Mouse (Mus musculus) stomach, embryonic 15.5 days (tissue): ENCODE measurements around the gene Cnpy2. TPM values are rescaled to one million over a fixed set of nuclear protein-coding genes. Genes with fewer than 3 reads are reported as not detected.
"Not testable (repeated sequence)": the region's sequence is repeated elsewhere in the genome, so short reads cannot be mapped to it uniquely, and the experiment has no call there.

Experiments used
- ATAC-seq: fragments of 200-750 bp; cut with Nextera tagmentation; 2 replicates; pipeline ENCODE4 v1.8.0; 2017; ENCODE audit warnings: low read depth, moderate number of reproducible peaks, moderate TSS enrichment; ENCODE audit not compliant: insufficient read depth, low FRiP score
- H3K27ac ChIP-seq: fragments of 300-500 bp; sonication (generic); 2 replicates; pipeline ENCODE4 v1.5.1; 2015; ENCODE audit warnings: mild to moderate bottlenecking, inconsistent platforms
- H3K27me3 ChIP-seq: fragments of 300-500 bp; sonication (generic); replicated peaks from 2 replicates; pipeline ENCODE4 v1.6.1; 2015; ENCODE audit warnings: inconsistent platforms
- H3K36me3 ChIP-seq: fragments of 300-500 bp; sonication (generic); 2 replicates; pipeline ENCODE4 v1.6.1; 2015; ENCODE audit warnings: inconsistent platforms
- H3K4me1 ChIP-seq: fragments of 300-500 bp; sonication (generic); 2 replicates; pipeline ENCODE4 v1.6.1; 2015; ENCODE audit warnings: inconsistent platforms
- H3K4me2 ChIP-seq: fragments of 300-500 bp; sonication (generic); 2 replicates; pipeline ENCODE4 v1.6.1; 2015; ENCODE audit warnings: mild to moderate bottlenecking, inconsistent platforms
- H3K4me3 ChIP-seq: fragments of 300-500 bp; sonication (generic); replicated peaks from 2 replicates; pipeline ENCODE4 v1.5.1; 2015; ENCODE audit warnings: inconsistent platforms
- H3K9ac ChIP-seq: fragments of 300-500 bp; sonication (generic); 2 replicates; pipeline ENCODE4 v1.6.1; 2015; ENCODE audit warnings: inconsistent platforms
- H3K9me3 ChIP-seq: fragments of 300-500 bp; sonication (generic); 2 replicates; pipeline ENCODE4 v1.6.1; 2016; ENCODE audit warnings: inconsistent platforms
- WGBS: fragments of 180-500 bp; shearing (Covaris S2); methylation state at CpG from one replicate; pipeline ENCODE4 v1.1.7; 2015; 5-methylcytosine and 5-hydroxymethylcytosine counted together
- polyA plus RNA-seq: library from polyadenylated mRNA; unstranded; fragments of >200 nt; fragmentation: Nextera tagmentation; extraction: Ambion mirVana; gene quantifications from 2 replicates; pipeline ENCODE4 v1.2.1, GENCODE M21; 2015

Gene Cnpy2
- polyA plus RNA-seq: 331 and 344 TPM in 2 replicates

DNA sequence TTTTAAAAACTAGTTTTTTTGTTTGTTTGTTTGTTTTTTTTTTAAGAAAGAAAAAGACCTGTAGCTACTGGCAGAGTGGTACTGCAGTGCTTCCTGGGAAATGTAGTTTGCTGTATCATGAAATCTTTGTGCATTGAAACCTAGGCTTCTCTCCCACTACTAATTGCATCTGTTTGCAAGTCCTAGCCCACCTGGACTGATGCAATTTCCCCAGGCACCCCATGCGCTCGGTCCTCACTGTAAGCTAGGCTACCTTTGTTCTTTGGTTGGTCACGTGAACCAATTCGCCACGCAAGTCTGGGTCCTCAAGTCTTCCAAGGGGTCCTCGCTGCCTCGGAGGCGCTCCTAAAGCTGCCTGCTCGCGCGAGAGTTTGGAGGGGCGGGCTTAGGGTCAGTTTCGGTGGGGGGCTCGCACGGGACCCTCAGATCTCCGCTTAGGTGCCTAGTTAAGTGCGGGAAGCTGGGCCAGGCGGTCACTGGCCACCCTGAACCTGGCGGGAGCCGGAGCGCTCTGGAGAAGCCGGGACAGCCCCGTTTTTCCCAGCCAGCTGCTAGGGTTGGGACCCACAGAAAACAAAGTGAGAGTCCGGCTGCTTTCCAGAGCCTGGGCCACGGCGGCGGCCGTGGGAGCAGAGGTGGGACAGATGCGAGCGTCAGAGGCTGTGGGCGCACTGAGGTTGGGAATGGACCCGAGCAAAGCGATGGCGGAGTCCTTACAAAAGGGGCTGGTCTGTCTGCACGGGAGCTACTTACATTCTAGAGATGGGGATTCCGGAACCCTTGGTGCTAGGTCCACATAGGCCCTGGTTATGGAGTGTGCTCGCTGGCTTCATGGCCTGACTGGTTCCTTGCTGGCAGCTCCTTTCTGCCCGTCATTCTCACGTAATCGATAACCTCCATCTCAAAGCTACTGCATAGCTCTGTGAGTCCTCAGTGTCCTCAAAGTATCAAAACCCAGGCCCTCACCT, at the start of gene Cnpy2:
Gene Cnpy2, plus strand, starts transcription at position 319 of the 968 bp plus-strand sequence.
- Histone ChIP-seq H3K4me2 (peak within 1 kb of the TSS; percentile 81), H3K4me1 (peaks cover 9% of the 10 kb centered on the region), H3K9ac (peak within 1 kb of the TSS; percentile 77), H3K4me3 (peak within 1 kb of the TSS; percentile 74), H3K9me3 (no peaks in the 10 kb centered on the region), H3K27me3 (no peaks in the 10 kb centered on the region), H3K27ac (peak within 1 kb of the TSS; percentile 93), H3K36me3 (peaks cover 34% of the 10 kb centered on the region)
- WGBS: under 1% methylated on average over 40 of the region's 40 CpGs
- ATAC-seq: peak; percentile 86

DNA sequence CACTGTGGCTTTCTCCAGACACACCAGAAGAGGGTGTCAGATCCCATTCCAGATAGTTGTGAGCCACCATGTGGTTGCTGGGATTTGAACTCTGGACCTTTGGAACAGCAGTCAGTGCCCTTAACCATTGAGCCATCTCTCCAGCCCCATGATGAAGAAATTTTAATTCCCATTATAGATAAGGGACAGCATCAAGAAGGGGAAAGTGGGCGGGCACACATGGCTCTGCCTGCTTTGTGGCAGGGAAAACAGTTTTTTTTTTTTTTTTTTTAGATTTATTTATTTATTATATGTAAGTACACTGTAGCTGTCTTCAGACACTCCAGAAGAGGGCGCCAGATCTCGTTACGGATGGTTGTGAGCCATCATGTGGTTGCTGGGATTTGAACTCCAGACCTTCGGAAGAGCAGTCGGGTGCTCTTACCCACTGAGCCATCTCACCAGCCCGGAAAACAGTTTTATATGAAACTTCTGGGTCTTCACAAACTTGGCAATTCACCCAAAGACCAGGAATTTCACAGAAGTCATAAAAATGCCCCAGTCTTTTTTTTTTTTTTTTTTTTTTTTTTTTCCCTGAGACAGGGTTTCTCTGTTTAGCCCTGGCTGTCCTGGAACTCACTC, 49.3 kb upstream of the Cnpy2 start:
- 89% methylated on average over 6 of the region's 7 CpGs for WGBS

DNA sequence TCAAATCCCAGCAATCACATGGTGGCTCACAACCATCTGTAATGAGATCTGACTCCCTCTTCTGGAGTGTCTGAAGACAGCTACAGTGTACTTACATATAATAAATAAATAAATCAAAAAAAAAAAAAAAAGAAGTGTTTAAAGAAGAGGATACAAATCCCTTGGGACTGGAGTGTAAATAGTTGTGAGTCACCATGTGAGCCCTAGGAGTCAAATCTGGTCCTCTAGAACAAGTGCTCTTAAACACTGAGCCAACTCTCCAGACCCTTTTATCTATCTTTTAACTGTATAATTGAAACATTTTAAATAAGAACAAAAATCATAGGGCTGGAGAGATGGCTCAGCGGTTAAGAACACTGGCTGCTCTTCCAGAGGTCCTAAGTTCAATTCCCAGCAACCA, 46.9 kb upstream of the Cnpy2 start:
- peaks cover 15% of the 10 kb centered on the region; the same call in 1 of the 2 replicates for H3K36me3 ChIP-seq
- 94% methylated on average over 1 of the region's 1 CpGs for WGBS
- not testable (repeated sequence) for H3K9me3 ChIP-seq, H3K9ac ChIP-seq, ATAC-seq, H3K27ac ChIP-seq, H3K4me3 ChIP-seq, H3K4me2 ChIP-seq, H3K27me3 ChIP-seq, H3K4me1 ChIP-seq

More for the DNA sequence above, 49.3 kb upstream of the Cnpy2 start:
- H3K9me3 ChIP-seq, H3K9ac ChIP-seq, H3K27me3 ChIP-seq, H3K4me1 ChIP-seq, H3K36me3 ChIP-seq, H3K4me2 ChIP-seq, H3K4me3 ChIP-seq, ATAC-seq, H3K27ac ChIP-seq: not testable (repeated sequence)

DNA sequence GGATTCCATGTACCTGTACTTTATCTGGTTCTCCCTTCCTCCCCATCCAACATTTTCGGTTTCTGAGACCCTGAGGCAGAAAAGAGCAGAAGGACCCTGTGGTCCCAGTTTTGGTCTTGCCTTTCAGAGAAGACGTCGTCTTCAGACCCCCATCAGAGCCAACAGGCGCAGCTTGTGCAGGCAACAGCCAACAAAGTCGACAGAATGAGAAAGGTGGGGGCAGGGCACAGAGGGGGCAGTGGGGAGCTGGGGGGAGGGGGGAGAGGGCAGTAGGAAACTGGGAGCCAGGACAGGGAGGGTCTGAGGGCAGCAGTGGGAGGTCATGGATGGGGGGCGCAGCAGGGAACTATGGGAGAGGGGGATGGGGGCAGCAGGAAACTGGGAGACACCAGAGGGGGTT, 44.1 kb upstream of the Cnpy2 start:
- Histone ChIP-seq H3K4me1 (no peaks in the 10 kb centered on the region), H3K9ac (no peak overlapping the region), H3K4me2 (no peak overlapping the region), H3K4me3 (no peak overlapping the region), H3K36me3 (peaks cover 17% of the 10 kb centered on the region), H3K27ac (no peak overlapping the region), H3K9me3 (no peaks in the 10 kb centered on the region), H3K27me3 (no peaks in the 10 kb centered on the region)
- WGBS: 58% methylated on average over 6 of the region's 6 CpGs
- 0 out of 2 replicates have a peak, but pooled peaks have one; percentile 10 for ATAC-seq

- peaks cover 33% of the 10 kb centered on the region for H3K36me3 ChIP-seq
- ATAC-seq: no peak
Observed at GRCm38 (mm10) chr10:128280943-128281342, 41.3 kb upstream of the Cnpy2 start.

DNA sequence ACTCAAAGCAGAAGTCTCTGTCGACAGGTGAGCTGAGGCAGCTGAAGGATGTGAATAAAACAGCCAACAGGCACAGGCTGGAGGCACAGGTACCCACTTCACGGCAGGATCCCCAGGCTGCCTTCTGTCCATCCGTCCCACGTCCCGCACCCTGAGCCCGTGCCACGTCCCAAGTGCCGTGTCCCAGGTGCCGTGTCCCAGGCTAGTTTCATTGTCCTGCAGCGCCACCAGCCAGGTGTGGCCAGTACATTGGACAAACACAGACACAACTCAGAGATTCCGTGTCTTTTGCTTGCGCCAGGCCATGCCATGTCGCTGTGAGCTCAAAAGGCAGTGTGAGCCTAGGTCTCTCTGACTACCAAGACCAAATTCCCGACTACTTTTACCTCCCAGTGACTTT, 40.6 kb upstream of the Cnpy2 start:
- Histone ChIP-seq H3K36me3 (peaks cover 32% of the 10 kb centered on the region), H3K4me2 (no peak overlapping the region), H3K9me3 (no peaks in the 10 kb centered on the region), H3K27me3 (no peaks in the 10 kb centered on the region), H3K9ac (no peak overlapping the region), H3K4me3 (no peak overlapping the region), H3K4me1 (no peaks in the 10 kb centered on the region), H3K27ac (no peak overlapping the region)
- 90% methylated on average over 14 of the region's 14 CpGs for WGBS
- ATAC-seq: no peak

More at GRCm38 (mm10) chr10:128280943-128281342, 41.3 kb upstream of the Cnpy2 start:
- Histone ChIP-seq H3K27me3 (no peaks in the 10 kb centered on the region), H3K9me3 (no peaks in the 10 kb centered on the region), H3K4me2 (no peak overlapping the region), H3K4me3 (no peak overlapping the region), H3K27ac (no peak overlapping the region), H3K9ac (no peak overlapping the region), H3K4me1 (no peaks in the 10 kb centered on the region)
- WGBS: 78% methylated on average over 6 of the region's 6 CpGs

- no peak for ATAC-seq
Observed at GRCm38 (mm10) chr10:128282886-128283450, 39.3 kb upstream of the Cnpy2 start.

GRCm38 (mm10) chr10:128283604-128284579, 38.4 kb upstream of the Cnpy2 start:
- Histone ChIP-seq H3K9me3 (no peaks in the 10 kb centered on the region), H3K4me2 (no peak overlapping the region), H3K27me3 (no peaks in the 10 kb centered on the region), H3K9ac (no peak overlapping the region), H3K27ac (no peak overlapping the region), H3K36me3 (peaks cover 23% of the 10 kb centered on the region), H3K4me1 (no peaks in the 10 kb centered on the region), H3K4me3 (no peak overlapping the region)
- no peak for ATAC-seq
- WGBS: 63% methylated on average over 31 of the region's 31 CpGs

More at GRCm38 (mm10) chr10:128282886-128283450, 39.3 kb upstream of the Cnpy2 start:
- Histone ChIP-seq H3K9me3 (no peaks in the 10 kb centered on the region), H3K9ac (no peak overlapping the region), H3K27ac (no peak overlapping the region), H3K27me3 (no peaks in the 10 kb centered on the region), H3K4me2 (no peak overlapping the region), H3K4me3 (no peak overlapping the region), H3K36me3 (peaks cover 28% of the 10 kb centered on the region), H3K4me1 (no peaks in the 10 kb centered on the region)
- 86% methylated on average over 20 of the region's 20 CpGs for WGBS

DNA sequence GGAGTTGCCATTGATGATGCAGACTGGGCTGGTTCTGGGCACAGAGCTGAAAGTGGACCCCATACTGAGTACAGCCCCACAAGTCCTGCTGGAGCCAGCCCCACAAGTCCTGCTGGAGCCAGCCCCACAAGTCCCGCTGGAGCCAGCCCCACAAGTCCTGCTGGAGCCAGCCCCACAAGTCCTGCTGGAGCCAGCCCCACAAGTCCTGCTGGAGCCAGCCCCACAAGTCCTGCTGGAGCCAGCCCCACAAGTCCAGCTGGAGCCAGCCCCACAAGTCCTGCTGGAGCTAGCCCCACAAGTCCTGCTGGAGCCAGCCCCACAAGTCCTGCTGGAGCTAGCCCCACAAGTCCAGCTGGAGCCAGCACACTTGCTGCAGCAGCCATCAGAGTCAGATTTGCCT, 31.7 kb upstream of the Cnpy2 start:
- ATAC-seq, H3K27me3 ChIP-seq, H3K4me3 ChIP-seq, H3K9ac ChIP-seq, H3K4me2 ChIP-seq, H3K9me3 ChIP-seq, H3K4me1 ChIP-seq, H3K27ac ChIP-seq: not testable (repeated sequence)
- H3K36me3 ChIP-seq: peaks cover 13% of the 10 kb centered on the region
- WGBS: 67% methylated on average over 1 of the region's 1 CpGs

DNA sequence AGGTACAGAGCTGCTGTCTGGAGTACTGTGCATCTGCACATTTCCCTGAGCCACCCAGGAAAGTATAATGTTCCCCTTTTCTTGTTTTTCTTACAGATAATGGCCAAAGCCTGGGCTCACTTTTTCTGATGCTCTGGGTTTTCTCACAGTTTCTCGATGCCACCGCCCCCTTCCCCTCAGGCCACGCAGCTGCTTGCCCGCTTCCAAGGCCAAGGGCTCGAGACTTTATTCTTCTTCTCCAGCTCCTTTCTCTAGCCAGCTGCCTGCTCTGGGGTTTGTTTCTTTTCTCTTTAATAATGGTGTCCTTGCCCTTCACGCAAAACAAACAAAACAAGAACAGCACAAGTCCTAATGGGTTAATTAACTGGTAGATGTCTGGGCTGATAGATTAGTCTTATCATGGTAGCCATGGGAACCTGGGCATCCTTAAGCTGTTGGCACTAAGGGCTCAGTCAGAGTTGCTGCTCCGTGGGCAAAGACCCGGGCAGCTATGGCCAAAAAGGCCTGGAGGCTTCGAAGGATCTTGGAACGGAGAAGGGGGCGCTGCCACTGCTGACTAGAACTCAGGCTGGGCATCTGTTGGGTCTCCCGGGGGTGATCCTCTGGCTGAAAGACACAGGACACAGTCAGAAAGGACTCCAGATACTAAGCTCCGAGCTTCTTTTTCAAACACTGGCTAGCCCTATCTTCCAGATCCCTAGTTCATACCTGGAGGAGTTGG, 25.7 kb upstream of the Cnpy2 start:
- no peaks in the 10 kb centered on the region for H3K4me1 ChIP-seq
- peaks cover 7% of the 10 kb centered on the region; the same call in 1 of the 2 replicates for H3K36me3 ChIP-seq
- ATAC-seq: no peak
- no peaks in the 10 kb centered on the region for H3K27me3 ChIP-seq
- no peak overlapping the region for H3K4me3 ChIP-seq
- 64% methylated on average over 13 of the region's 13 CpGs for WGBS
- H3K9ac ChIP-seq: no peak overlapping the region
- H3K27ac ChIP-seq: no peak overlapping the region; the same call in 1 of the 2 replicates
- no peaks in the 10 kb centered on the region for H3K9me3 ChIP-seq
- H3K4me2 ChIP-seq: no peak overlapping the region
